ENCODE assay signal across 8 mouse cellular contexts in the genomic region with DNA sequence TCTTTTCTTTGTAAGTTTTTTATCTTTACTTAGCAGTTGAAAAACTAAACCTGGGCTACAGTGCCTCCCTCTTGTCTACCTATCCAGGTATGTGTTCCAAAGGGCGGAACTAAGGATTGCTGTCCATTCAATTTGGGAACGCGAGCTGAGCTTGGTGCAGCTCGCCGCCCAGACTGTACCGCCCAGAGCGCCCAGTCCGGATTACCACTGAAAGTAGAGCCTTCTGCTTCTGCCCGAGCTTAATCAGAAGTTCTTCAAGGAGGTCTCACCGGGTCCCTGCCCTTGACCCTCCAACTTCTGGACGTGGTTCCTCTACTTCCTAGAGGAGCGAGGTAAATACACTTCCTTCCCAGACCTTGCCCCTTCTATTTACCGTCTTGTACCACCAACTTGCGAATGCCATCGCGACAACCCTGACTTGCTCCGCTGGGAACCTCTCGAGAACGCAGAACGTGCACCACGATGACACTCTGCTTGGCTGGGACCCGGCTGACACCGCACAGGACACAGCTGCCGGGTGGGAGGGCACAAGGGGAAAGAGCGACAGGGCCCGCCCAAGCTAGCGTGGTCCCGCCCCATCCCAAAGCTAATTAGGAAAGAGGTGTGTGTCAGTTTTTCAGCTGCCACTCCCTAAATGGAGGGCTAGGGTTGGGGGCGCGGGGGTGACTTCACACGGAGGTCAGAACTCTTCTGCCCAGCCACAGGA. TPM values are rescaled to one million over a fixed set of nuclear protein-coding genes. Genes with fewer than 3 reads are reported as not detected.
DNase-seq lines count a peak whose midpoint lies in the region; ATAC-seq and TF ChIP-seq lines count a peak whose summit lies in the region.

No protein-coding gene starts in this region.

- intact Hi-C loops in gastrocnemius, adult 2 months (cut with DNase I) = loop anchor here (5.0 kb wide), 2 partner anchors 35 to 170 kb away; a partner anchor contains a TSS

- H3K4me3 ChIP-seq in gastrocnemius, adult 2 months = peak overlapping the region; percentile 82
- peak overlapping the region; percentile 67 for H3K4me3 ChIP-seq in hindbrain, embryonic 15.5 days
- H3K4me3 ChIP-seq in liver, embryonic 11.5 days (ENCODE audit: low read depth, low read length) = peak overlapping the region; percentile 75
- peak overlapping the region; percentile 70 for H3K4me3 ChIP-seq in stomach, embryonic 15.5 days (replicated peaks)

- H3K27ac ChIP-seq in gastrocnemius, adult 2 months = peak overlapping the region; percentile 96
- H3K27ac ChIP-seq in hindbrain, embryonic 15.5 days (replicated peaks) = no peak overlapping the region
- H3K27ac ChIP-seq in liver, embryonic 11.5 days (ENCODE audit: low read depth, low read length) = no peak overlapping the region
- peak overlapping the region; percentile 86 for H3K27ac ChIP-seq in stomach, embryonic 15.5 days

- peak overlapping the region; percentile 94 for H3K4me2 ChIP-seq in hindbrain, embryonic 15.5 days
- peak overlapping the region; percentile 94 for H3K4me2 ChIP-seq in liver, embryonic 11.5 days
- H3K4me2 ChIP-seq in stomach, embryonic 15.5 days = peak overlapping the region; percentile 92

- peak overlapping the region; percentile 51; the same call in 1 of the 2 replicates for H3K9ac ChIP-seq in hindbrain, embryonic 15.5 days
- H3K9ac ChIP-seq in liver, embryonic 11.5 days (ENCODE audit: low read depth, low read length) = peak overlapping the region; percentile 76
- peak overlapping the region; percentile 68; the same call in 1 of the 2 replicates for H3K9ac ChIP-seq in stomach, embryonic 15.5 days

- peaks cover 6% of the 10 kb centered on the region for H3K27me3 ChIP-seq in hindbrain, embryonic 15.5 days
- no peaks in the 10 kb centered on the region for H3K27me3 ChIP-seq in liver, embryonic 11.5 days (replicated peaks; ENCODE audit: control insufficient read depth, insufficient read depth, low read length)
- no peaks in the 10 kb centered on the region for H3K27me3 ChIP-seq in stomach, embryonic 15.5 days (replicated peaks)

- 2% methylated on average over 31 of the region's 31 CpGs for WGBS in hindbrain, embryonic 15.5 days
- WGBS in liver, embryonic 11.5 days = under 1% methylated on average over 31 of the region's 31 CpGs
- WGBS in stomach, embryonic 15.5 days = 2% methylated on average over 31 of the region's 31 CpGs

- peaks cover 14% of the 10 kb centered on the region for H3K4me1 ChIP-seq in hindbrain, embryonic 15.5 days (replicated peaks)
- no peaks in the 10 kb centered on the region; the same call in 1 of the 2 replicates for H3K4me1 ChIP-seq in liver, embryonic 11.5 days (replicated peaks; ENCODE audit: control insufficient read depth, insufficient read depth, low read length)
- H3K4me1 ChIP-seq in stomach, embryonic 15.5 days = no peaks in the 10 kb centered on the region

- ATAC-seq in hindbrain, embryonic 15.5 days (ENCODE audit: low FRiP score, low read depth) = peak; percentile 89
- ATAC-seq in liver, embryonic 11.5 days (replicated peaks; ENCODE audit: low FRiP score) = peak; percentile 96
- ATAC-seq in stomach, embryonic 15.5 days (ENCODE audit: insufficient read depth, low FRiP score, low read depth) = peak; percentile 95

- H3K9me3 ChIP-seq in hindbrain, embryonic 15.5 days = no peaks in the 10 kb centered on the region
- no peaks in the 10 kb centered on the region for H3K9me3 ChIP-seq in liver, embryonic 11.5 days (ENCODE audit: control insufficient read depth, low read length)
- no peaks in the 10 kb centered on the region for H3K9me3 ChIP-seq in stomach, embryonic 15.5 days

- peak; percentile 87 for DNase-seq in 3134 (ENCODE audit: extremely low read depth, insufficient read length, low spot score)
- DNase-seq in R1 (ENCODE audit: low read depth, low spot score) = peak; percentile 85
- DNase-seq in cerebellum, postnatal 36 days = peak; percentile 10 to 12
- DNase-seq in gastrocnemius, adult 2 months = peak; percentile 92
- peak; percentile 83 for DNase-seq in liver, embryonic 11.5 days (ENCODE audit: low spot score)
- DNase-seq in monocyte, adult 2 months (ENCODE audit: low read depth in 1 of 2, low spot score in 2 of 2) = peak; percentile 36 to 61

- no peaks in the 10 kb centered on the region for H3K36me3 ChIP-seq in hindbrain, embryonic 15.5 days
- H3K36me3 ChIP-seq in liver, embryonic 11.5 days (ENCODE audit: control insufficient read depth, insufficient read depth, low read length) = no peaks in the 10 kb centered on the region
- H3K36me3 ChIP-seq in stomach, embryonic 15.5 days = no peaks in the 10 kb centered on the region

- no peak for TF ChIP-seq CTCF in gastrocnemius, adult 2 months (IDR thresholded peaks at IDR 0.05)

RNA-seq across cellular contexts. Expression of a gene that starts 1.0 kb away (rescaled TPM):
- total RNA-seq in gastrocnemius, adult 2 months (2021) = 10 to 100 TPM; 97.9 to 99.9 TPM
- polyA plus RNA-seq in hindbrain, embryonic 15.5 days (2015; fragmentation: Nextera tagmentation; extraction: Ambion mirVana) = 8.7 and 8.9 TPM in 2 replicates
- 34.1 and 39.0 TPM in 2 replicates for polyA plus RNA-seq in liver, embryonic 11.5 days (2014; fragmentation: Nextera tagmentation; extraction: Ambion mirVana)
- 39.0 and 45.4 TPM in 2 replicates for polyA plus RNA-seq in stomach, embryonic 15.5 days (2015; fragmentation: Nextera tagmentation; extraction: Ambion mirVana)

Comparison
In these comparisons a context has a peak if more than half of its experiments do, and no peak if none do; other contexts are left out.
1. DNase-seq: peak in every context shown above with its lines; median percentile 92 in gastrocnemius, adult 2 months; 87 in 3134; 85 in R1; 83 in liver, embryonic 11.5 days; 48 in monocyte, adult 2 months; 11 in cerebellum, postnatal 36 days.
2. H3K27ac ChIP-seq: peak in gastrocnemius, adult 2 months (single experiment) and stomach, embryonic 15.5 days (single experiment); none in hindbrain, embryonic 15.5 days (single experiment) and liver, embryonic 11.5 days (single experiment).
3. Peak in every context shown above with its lines, with median percentiles within 50 percentile points of each other: H3K4me3 ChIP-seq, ATAC-seq, H3K4me2 ChIP-seq and H3K9ac ChIP-seq.